Mouse (Mus musculus) midbrain, embryonic 15.5 days (tissue): ENCODE data around the gene Hbb-y. TPM values are rescaled to one million over a fixed set of nuclear protein-coding genes. Genes with fewer than 3 reads are reported as not detected.

ENCODE experiments used
- ATAC-seq: fragments of 200-750 bp; cut with Nextera tagmentation; replicated peaks from 2 replicates; pipeline ENCODE4 v1.8.0; 2017; ENCODE audit warnings: moderate TSS enrichment
- H3K27ac ChIP-seq: fragments of 300-500 bp; sonication (generic); 2 replicates; pipeline ENCODE4 v1.5.1; 2015; ENCODE audit warnings: mild to moderate bottlenecking, inconsistent platforms
- H3K27me3 ChIP-seq: fragments of 300-500 bp; sonication (generic); replicated peaks from 2 replicates; pipeline ENCODE4 v1.6.1; 2015; ENCODE audit warnings: inconsistent platforms
- H3K36me3 ChIP-seq: fragments of 300-500 bp; sonication (generic); replicated peaks from 2 replicates; pipeline ENCODE4 v1.6.1; 2015; ENCODE audit warnings: inconsistent platforms
- H3K4me1 ChIP-seq: fragments of 300-500 bp; sonication (generic); 2 replicates; pipeline ENCODE4 v1.6.1; 2015; ENCODE audit warnings: inconsistent platforms
- H3K4me2 ChIP-seq: fragments of 300-500 bp; sonication (generic); 2 replicates; pipeline ENCODE4 v1.6.1; 2015; ENCODE audit warnings: inconsistent platforms, mild to moderate bottlenecking, moderate library complexity
- H3K4me3 ChIP-seq: fragments of 300-500 bp; sonication (generic); 2 replicates; pipeline ENCODE4 v1.5.1; 2015; ENCODE audit warnings: mild to moderate bottlenecking, inconsistent platforms
- H3K9ac ChIP-seq: fragments of 300-500 bp; sonication (generic); 2 replicates; pipeline ENCODE4 v1.6.1; 2015; ENCODE audit warnings: mild to moderate bottlenecking, inconsistent platforms
- H3K9me3 ChIP-seq: fragments of 300-500 bp; sonication (generic); 2 replicates; pipeline ENCODE4 v1.6.1; 2016; ENCODE audit warnings: inconsistent platforms
- WGBS: fragments of 180-500 bp; shearing (Covaris S2); methylation state at CpG from one replicate; pipeline ENCODE4 v1.1.7; 2015; ENCODE audit warnings: mixed read lengths; 5-methylcytosine and 5-hydroxymethylcytosine counted together
- polyA plus RNA-seq: library from polyadenylated mRNA; unstranded; fragments of >200 nt; fragmentation: Nextera tagmentation; extraction: Ambion mirVana; gene quantifications from 2 replicates; pipeline ENCODE4 v1.2.1, GENCODE M21; 2015

The Hbb-y gene
- polyA plus RNA-seq, result 155 and 221 TPM in 2 replicates

- 78% methylated on average over 2 of the region's 2 CpGs for WGBS
- Histone ChIP-seq H3K9ac (no peak within 1 kb of the TSS), H3K27me3 (no peaks in the 10 kb centered on the region), H3K27ac (no peak within 1 kb of the TSS), H3K9me3 (no peaks in the 10 kb centered on the region), H3K4me3 (no peak within 1 kb of the TSS), H3K4me2 (no peak within 1 kb of the TSS), H3K36me3 (no peaks in the 10 kb centered on the region), H3K4me1 (no peaks in the 10 kb centered on the region)
- no peak for ATAC-seq
Measured at GRCm38 (mm10) chr7:103853090-103853489, at the start of gene Hbb-y. Gene Hbb-y (minus strand): TSS chr7:103853216.

DNA sequence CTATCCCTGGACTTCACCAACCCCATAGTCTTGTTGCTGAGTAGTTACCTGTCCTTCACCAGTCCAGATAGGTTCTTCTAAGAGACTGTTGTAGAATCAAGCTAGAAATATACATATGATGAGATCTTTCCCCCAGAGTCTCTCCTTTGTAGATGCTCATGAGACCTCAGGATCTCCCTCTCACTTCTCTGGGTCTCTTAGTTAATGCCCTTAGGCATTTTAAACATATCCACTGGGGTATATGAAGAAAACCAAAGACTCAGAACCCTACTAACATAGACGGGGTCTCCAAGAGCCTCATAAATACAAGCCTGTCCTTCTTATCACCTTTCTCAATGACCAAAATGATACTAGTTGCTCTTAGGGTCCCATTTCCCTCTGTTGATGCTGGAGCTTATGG lies 41.4 kb upstream of the Hbb-y start, which contains the start of gene Olfr64:
Gene Olfr64, minus strand, starts transcription at position 101 of the 400 bp plus-strand sequence.
- no peak for ATAC-seq
- H3K9ac ChIP-seq, result no peak within 1 kb of the TSS
- 83% methylated on average over 1 of the region's 1 CpGs for WGBS

GRCm38 (mm10) chr7:103886152-103886551 lies 33.1 kb upstream of the Hbb-y start, which contains the start of gene Olfr66:
Gene Olfr66 (minus strand): TSS chr7:103886252.
- Histone ChIP-seq H3K27ac (no peak within 1 kb of the TSS), H3K4me2 (no peak within 1 kb of the TSS), H3K4me3 (no peak within 1 kb of the TSS), H3K36me3 (no peaks in the 10 kb centered on the region), H3K4me1 (no peaks in the 10 kb centered on the region), H3K9me3 (no peaks in the 10 kb centered on the region), H3K27me3 (no peaks in the 10 kb centered on the region), H3K9ac (no peak within 1 kb of the TSS)
- ATAC-seq, result no peak

More for the DNA sequence above, 41.4 kb upstream of the Hbb-y start, which contains the start of gene Olfr64:
- H3K4me3 ChIP-seq, result no peak within 1 kb of the TSS
- H3K4me1 ChIP-seq, result no peaks in the 10 kb centered on the region
- no peaks in the 10 kb centered on the region for H3K27me3 ChIP-seq
- H3K27ac ChIP-seq, result no peak within 1 kb of the TSS
- no peaks in the 10 kb centered on the region for H3K36me3 ChIP-seq
- H3K9me3 ChIP-seq, result no peaks in the 10 kb centered on the region
- no peak within 1 kb of the TSS for H3K4me2 ChIP-seq

DNA sequence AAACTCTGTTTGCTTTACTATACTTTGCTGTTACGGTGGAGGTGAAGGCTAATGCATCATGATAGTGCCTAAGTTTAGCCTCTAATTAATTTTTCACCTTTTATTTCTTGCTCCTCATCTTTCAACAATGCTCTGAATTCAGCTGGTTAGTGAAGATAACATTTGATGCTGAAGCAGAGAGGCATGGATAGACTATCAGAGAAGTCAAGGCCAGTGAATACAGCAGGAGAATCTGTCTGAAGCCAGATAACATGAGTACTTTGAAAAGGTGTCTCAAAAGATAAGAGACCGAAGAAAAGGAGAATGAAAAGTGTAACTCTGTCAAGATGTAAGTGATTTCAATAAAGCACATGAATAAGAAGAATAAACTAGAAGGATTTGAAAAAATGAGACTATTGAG lies 24.1 kb upstream of the Hbb-y start:
- Histone ChIP-seq H3K27me3 (no peaks in the 10 kb centered on the region), H3K4me3 (no peak overlapping the region), H3K27ac (no peak overlapping the region), H3K36me3 (no peaks in the 10 kb centered on the region), H3K9me3 (no peaks in the 10 kb centered on the region), H3K9ac (no peak overlapping the region), H3K4me1 (no peaks in the 10 kb centered on the region), H3K4me2 (no peak overlapping the region)
- 84% methylated on average over 2 of the region's 2 CpGs for WGBS
- ATAC-seq, result no peak

- ATAC-seq, result no peak
- H3K9me3 ChIP-seq, result no peaks in the 10 kb centered on the region
- H3K4me3 ChIP-seq, result no peak overlapping the region
- H3K27me3 ChIP-seq, result no peaks in the 10 kb centered on the region
- H3K9ac ChIP-seq, result no peak overlapping the region
- no peak overlapping the region for H3K27ac ChIP-seq
- no peaks in the 10 kb centered on the region for H3K4me1 ChIP-seq
- H3K4me2 ChIP-seq, result no peak overlapping the region
- no peaks in the 10 kb centered on the region for H3K36me3 ChIP-seq
- 59% methylated on average over 5 of the region's 5 CpGs for WGBS
Measured at GRCm38 (mm10) chr7:103874451-103874850, 21.4 kb upstream of the Hbb-y start.

DNA sequence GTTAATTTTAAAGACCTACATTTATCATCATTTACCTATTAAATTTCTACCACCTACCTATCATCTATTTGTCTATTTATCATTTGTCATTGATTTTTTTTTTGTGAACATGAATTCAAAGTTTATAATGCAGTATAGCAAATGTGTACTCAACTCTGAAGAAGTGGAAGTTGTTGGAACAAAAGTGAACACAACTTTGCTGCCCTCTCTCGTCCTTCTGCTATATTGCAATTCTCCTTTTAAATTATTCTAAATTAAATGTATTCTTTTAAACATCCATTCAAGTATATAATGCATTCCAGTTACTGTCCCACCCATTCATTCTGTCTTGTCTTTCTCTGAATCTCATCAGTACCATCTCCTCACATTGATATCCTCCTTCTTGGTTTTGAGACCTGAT lies 20.0 kb upstream of the Hbb-y start:
- Histone ChIP-seq H3K27me3 (no peaks in the 10 kb centered on the region), H3K4me2 (no peak overlapping the region), H3K9ac (no peak overlapping the region), H3K4me3 (no peak overlapping the region), H3K4me1 (no peaks in the 10 kb centered on the region), H3K36me3 (no peaks in the 10 kb centered on the region), H3K9me3 (no peaks in the 10 kb centered on the region), H3K27ac (no peak overlapping the region)
- ATAC-seq, result no peak
- whole genome bisulfite sequencing, result 13% methylated on average over 1 of the region's 1 CpGs

DNA sequence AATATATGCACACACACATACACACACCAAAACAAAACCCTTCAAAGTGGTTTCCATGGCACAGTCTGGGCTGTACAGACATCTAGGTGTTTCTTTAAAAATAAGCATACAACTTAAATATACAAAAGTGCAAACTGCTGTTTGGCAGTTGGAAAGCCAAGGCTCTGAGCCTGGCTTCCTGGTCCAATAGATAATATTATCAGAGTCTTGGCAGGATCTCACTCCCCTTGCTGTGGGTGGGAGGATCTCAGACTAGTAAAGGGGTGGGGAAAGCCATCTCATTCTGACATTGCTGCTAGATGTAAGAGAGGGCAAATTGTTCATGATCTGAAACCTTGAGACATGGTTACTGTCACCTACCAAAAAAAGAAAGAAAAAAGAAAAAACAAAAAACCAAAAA lies 17.7 kb upstream of the Hbb-y start:
- no peaks in the 10 kb centered on the region for H3K4me1 ChIP-seq

GRCm38 (mm10) chr7:103865716-103866115 lies 12.7 kb upstream of the Hbb-y start:
- Histone ChIP-seq H3K36me3 (no peaks in the 10 kb centered on the region), H3K27ac (no peak overlapping the region), H3K4me3 (no peak overlapping the region), H3K27me3 (no peaks in the 10 kb centered on the region), H3K9me3 (no peaks in the 10 kb centered on the region), H3K4me1 (no peaks in the 10 kb centered on the region), H3K4me2 (no peak overlapping the region), H3K9ac (no peak overlapping the region)
- no peak for ATAC-seq

More for the DNA sequence above, 17.7 kb upstream of the Hbb-y start:
- Histone ChIP-seq H3K4me2 (no peak overlapping the region), H3K9me3 (no peaks in the 10 kb centered on the region), H3K27me3 (no peaks in the 10 kb centered on the region), H3K36me3 (no peaks in the 10 kb centered on the region), H3K4me3 (no peak overlapping the region), H3K27ac (no peak overlapping the region), H3K9ac (no peak overlapping the region)
- no peak for ATAC-seq

GRCm38 (mm10) chr7:103861531-103861930 lies 8.5 kb upstream of the Hbb-y start:
- Histone ChIP-seq H3K27ac (no peak overlapping the region), H3K36me3 (no peaks in the 10 kb centered on the region), H3K4me2 (no peak overlapping the region), H3K9ac (no peak overlapping the region), H3K27me3 (no peaks in the 10 kb centered on the region), H3K9me3 (no peaks in the 10 kb centered on the region), H3K4me1 (no peaks in the 10 kb centered on the region), H3K4me3 (no peak overlapping the region)
- no peak for ATAC-seq
- WGBS, result 89% methylated on average over 3 of the region's 3 CpGs

- WGBS, result 76% methylated on average over 1 of the region's 1 CpGs
- H3K27ac ChIP-seq, result no peak overlapping the region
- no peak for ATAC-seq
- no peaks in the 10 kb centered on the region for H3K4me1 ChIP-seq
- H3K27me3 ChIP-seq, result no peaks in the 10 kb centered on the region
- no peaks in the 10 kb centered on the region for H3K9me3 ChIP-seq
- H3K4me2 ChIP-seq, result no peak overlapping the region
- H3K36me3 ChIP-seq, result no peaks in the 10 kb centered on the region
- no peak overlapping the region for H3K4me3 ChIP-seq
- H3K9ac ChIP-seq, result no peak overlapping the region
Measured at GRCm38 (mm10) chr7:103860855-103861254, 7.8 kb upstream of the Hbb-y start.

DNA sequence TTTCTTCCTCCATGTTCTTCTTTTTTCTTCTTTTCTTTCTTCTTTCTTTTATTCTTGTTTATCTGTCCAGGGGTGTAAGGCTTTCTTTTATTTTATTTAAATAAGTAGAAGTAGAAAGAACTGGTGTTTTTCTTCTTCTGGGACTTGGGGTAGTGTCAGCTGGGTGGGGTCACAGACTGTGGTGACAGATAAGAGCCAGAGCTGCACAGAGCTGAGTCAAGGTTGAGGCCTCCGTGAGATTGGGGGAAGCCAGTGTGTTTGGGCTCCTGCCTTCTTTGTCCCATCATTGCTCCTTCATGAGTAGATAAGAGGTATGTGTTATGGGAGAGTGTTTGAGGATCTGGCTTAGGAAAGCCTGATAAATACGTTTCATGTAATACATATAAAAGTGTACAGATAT lies 6.1 kb upstream of the Hbb-y start:
- no peak overlapping the region for H3K9ac ChIP-seq
- no peak for ATAC-seq
- 71% methylated on average over 2 of the region's 2 CpGs for WGBS
- H3K4me3 ChIP-seq, result no peak overlapping the region
- no peak overlapping the region for H3K4me2 ChIP-seq
- H3K27ac ChIP-seq, result no peak overlapping the region
- no peaks in the 10 kb centered on the region for H3K36me3 ChIP-seq
- no peaks in the 10 kb centered on the region for H3K4me1 ChIP-seq
- no peaks in the 10 kb centered on the region for H3K9me3 ChIP-seq
- H3K27me3 ChIP-seq, result no peaks in the 10 kb centered on the region

DNA sequence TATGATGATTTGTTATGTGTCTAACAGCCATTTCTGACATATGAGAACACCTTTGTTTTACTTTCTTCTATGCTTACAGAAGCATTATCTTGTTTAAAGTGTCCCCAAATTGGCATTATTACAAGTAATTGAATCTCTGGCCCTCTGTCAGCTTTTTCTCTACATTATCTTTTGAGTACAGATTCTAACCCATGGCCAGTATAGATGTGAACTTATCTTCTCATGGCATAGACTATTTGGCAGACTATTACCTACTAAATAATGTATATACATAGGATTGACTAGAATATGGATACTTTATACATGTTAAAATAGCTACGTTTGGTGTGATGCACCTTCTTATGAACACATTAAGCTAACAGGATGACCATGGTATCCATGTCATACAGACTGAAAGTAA lies 1.7 kb upstream of the Hbb-y start:
- H3K4me1 ChIP-seq, result no peaks in the 10 kb centered on the region
- ATAC-seq, result no peak
- no peaks in the 10 kb centered on the region for H3K36me3 ChIP-seq
- no peaks in the 10 kb centered on the region for H3K27me3 ChIP-seq
- H3K4me3 ChIP-seq, result no peak overlapping the region
- no peak overlapping the region for H3K4me2 ChIP-seq
- no peaks in the 10 kb centered on the region for H3K9me3 ChIP-seq
- 73% methylated on average over 1 of the region's 1 CpGs for WGBS
- H3K27ac ChIP-seq, result no peak overlapping the region
- H3K9ac ChIP-seq, result no peak overlapping the region

DNA sequence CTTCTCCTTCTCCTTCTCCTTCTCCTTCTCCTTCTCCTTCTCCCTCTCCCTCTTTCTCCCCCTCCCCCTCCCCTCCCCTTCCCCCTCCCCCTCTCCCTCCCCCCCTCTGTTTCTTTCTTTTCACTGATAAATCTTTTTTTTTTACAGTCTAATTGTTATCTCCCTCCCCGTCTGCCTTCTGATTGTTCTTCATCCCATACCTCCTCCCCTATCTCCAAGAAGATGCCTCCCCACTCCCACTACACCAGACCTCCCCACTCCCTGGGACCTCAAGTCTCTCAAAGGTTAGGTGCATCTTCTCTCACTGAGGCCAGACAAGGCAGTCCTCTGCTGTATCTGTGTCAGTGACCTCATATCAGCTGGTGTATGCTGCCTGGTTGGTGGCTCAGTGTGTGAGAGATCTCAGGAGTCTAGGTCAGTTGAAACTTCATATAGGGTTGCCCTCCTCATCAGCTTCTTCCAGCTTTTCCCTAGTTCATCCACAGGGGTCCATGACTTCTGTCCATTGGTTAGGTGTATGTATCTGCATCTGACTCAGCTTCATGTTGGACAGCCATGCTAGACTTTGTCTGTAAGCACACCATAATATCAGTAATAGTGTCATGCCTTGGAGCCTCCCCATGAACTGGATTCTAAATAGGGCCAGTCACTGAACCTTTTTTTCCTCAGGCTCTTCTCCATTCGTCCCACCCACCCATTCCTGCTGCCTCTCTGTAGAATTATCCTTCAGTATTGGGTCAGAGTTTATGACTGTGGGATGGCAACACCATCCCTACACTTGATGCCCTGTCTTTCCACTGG lies 8.3 kb downstream of the Hbb-y start:
- H3K4me3 ChIP-seq, result no peak overlapping the region
- H3K4me1 ChIP-seq, result no peaks in the 10 kb centered on the region
- no peak overlapping the region for H3K4me2 ChIP-seq
- no peak overlapping the region for H3K27ac ChIP-seq
- H3K9me3 ChIP-seq, result no peaks in the 10 kb centered on the region
- H3K27me3 ChIP-seq, result no peaks in the 10 kb centered on the region
- no peaks in the 10 kb centered on the region for H3K36me3 ChIP-seq
- ATAC-seq, result no peak
- WGBS, result 76% methylated on average over 2 of the region's 2 CpGs
- no peak overlapping the region for H3K9ac ChIP-seq
